Mouse (Mus musculus): Measurements from ENCODE around the gene Ubl7. TPM values are rescaled to one million over a fixed set of nuclear protein-coding genes. Genes with fewer than 3 reads are reported as not detected.

The Ubl7 gene
- polyA plus RNA-seq, 1 experiment, result 62.0 TPM

GRCm38 (mm10) chr9:57907206-57907605 is 3.6 kb upstream of the Ubl7 start:
- Histone ChIP-seq H3K27me3 (ENCODE audit: control insufficient read depth, insufficient read depth, insufficient read length) (no peaks in the 10 kb centered on the region), H3K79me2 (ENCODE audit: control insufficient read depth, insufficient read depth) (no peaks in the 10 kb centered on the region), H3K4me2 (ENCODE audit: low read depth) (no peak overlapping the region), H3K36me3 (ENCODE audit: control insufficient read depth, insufficient read depth) (no peaks in the 10 kb centered on the region), H3K4me3 (no peak overlapping the region), H3ac (ENCODE audit: control insufficient read depth, insufficient read length) (no peak overlapping the region)
- TF ChIP-seq POLR2A (IDR thresholded peaks at IDR 0.05; ENCODE audit: insufficient read length, low read depth) (no peak), TCF12 (IDR thresholded peaks at IDR 0.05; ENCODE audit: insufficient read depth, poor library complexity, severe bottlenecking) (no peak), MYOG (IDR thresholded peaks at IDR 0.05; ENCODE audit: control insufficient read depth in 1 of 3, insufficient read depth in 1 of 3, insufficient read length in 2 of 3, low read depth in 2 of 3) (no peak), CEBPB (IDR thresholded peaks at IDR 0.05; ENCODE audit: insufficient read depth, poor library complexity, severe bottlenecking) (no peak), SRF (IDR thresholded peaks at IDR 0.05; ENCODE audit: control insufficient read depth, insufficient read length, low read depth) (no peak), USF1 (IDR thresholded peaks at IDR 0.05; ENCODE audit: low read depth) (no peak), TCF3 (IDR thresholded peaks at IDR 0.05; ENCODE audit: insufficient read length, low read depth) (no peak), REST (IDR thresholded peaks at IDR 0.05; ENCODE audit: insufficient read depth, insufficient read length) (no peak), E2F4 (IDR thresholded peaks at IDR 0.05; ENCODE audit: insufficient read depth) (no peak), MYOD1 (IDR thresholded peaks at IDR 0.05; ENCODE audit: control insufficient read depth in 1 of 3, insufficient read length in 2 of 3, low read depth in 2 of 3) (no peak), MAX (IDR thresholded peaks at IDR 0.05; ENCODE audit: low read depth) (no peak), POLR2AphosphoS2 (IDR thresholded peaks at IDR 0.05; ENCODE audit: insufficient read length, low read depth) (no peak)

GRCm38 (mm10) chr9:57912571-57912970 is 1.8 kb downstream of the Ubl7 start:
- H3K27me3 ChIP-seq (ENCODE audit: control insufficient read depth, insufficient read depth, insufficient read length), result no peaks in the 10 kb centered on the region
- H3K4me2 ChIP-seq (ENCODE audit: low read depth), result no peak overlapping the region
- H3K79me2 ChIP-seq (ENCODE audit: control insufficient read depth, insufficient read depth), result no peaks in the 10 kb centered on the region
- TF ChIP-seq E2F4 (IDR thresholded peaks at IDR 0.05; ENCODE audit: insufficient read depth) (no peak), TCF12 (IDR thresholded peaks at IDR 0.05; ENCODE audit: insufficient read depth, poor library complexity, severe bottlenecking) (no peak), POLR2AphosphoS2 (IDR thresholded peaks at IDR 0.05; ENCODE audit: insufficient read length, low read depth) (no peak), MYOG (IDR thresholded peaks at IDR 0.05; ENCODE audit: control insufficient read depth in 1 of 3, insufficient read depth in 1 of 3, insufficient read length in 2 of 3, low read depth in 2 of 3) (no peak), TCF3 (IDR thresholded peaks at IDR 0.05; ENCODE audit: insufficient read length, low read depth) (no peak), USF1 (IDR thresholded peaks at IDR 0.05; ENCODE audit: low read depth) (no peak), MAX (IDR thresholded peaks at IDR 0.05; ENCODE audit: low read depth) (no peak), CEBPB (IDR thresholded peaks at IDR 0.05; ENCODE audit: insufficient read depth, poor library complexity, severe bottlenecking) (no peak), SRF (IDR thresholded peaks at IDR 0.05; ENCODE audit: control insufficient read depth, insufficient read length, low read depth) (no peak)
- no peak overlapping the region for H3K4me3 ChIP-seq
- H3K36me3 ChIP-seq (ENCODE audit: control insufficient read depth, insufficient read depth), result peaks cover 5% of the 10 kb centered on the region
- no peak overlapping the region for H3ac ChIP-seq (ENCODE audit: control insufficient read depth, insufficient read length)

- TF ChIP-seq USF1 (IDR thresholded peaks at IDR 0.05; ENCODE audit: low read depth), result no peak
- no peak for TF ChIP-seq POLR2A (IDR thresholded peaks at IDR 0.05; ENCODE audit: insufficient read length, low read depth)
- TF ChIP-seq SRF (IDR thresholded peaks at IDR 0.05; ENCODE audit: control insufficient read depth, insufficient read length, low read depth), result no peak
- no peaks in the 10 kb centered on the region for H3K79me2 ChIP-seq (ENCODE audit: control insufficient read depth, insufficient read depth)
- H3ac ChIP-seq (ENCODE audit: control insufficient read depth, insufficient read length), result no peak overlapping the region
- H3K4me3 ChIP-seq, result no peak overlapping the region
- peaks cover 28% of the 10 kb centered on the region for H3K36me3 ChIP-seq (ENCODE audit: control insufficient read depth, insufficient read depth)
- no peak overlapping the region for H3K4me2 ChIP-seq (ENCODE audit: low read depth)
- no peaks in the 10 kb centered on the region for H3K27me3 ChIP-seq (ENCODE audit: control insufficient read depth, insufficient read depth, insufficient read length)
Measured at GRCm38 (mm10) chr9:57921491-57922060, 10.8 kb downstream of the Ubl7 start.

- Histone ChIP-seq H3K4me2 (ENCODE audit: low read depth) (no peak overlapping the region), H3K4me3 (no peak overlapping the region), H3K79me2 (ENCODE audit: control insufficient read depth, insufficient read depth) (no peaks in the 10 kb centered on the region), H3K27me3 (ENCODE audit: control insufficient read depth, insufficient read depth, insufficient read length) (no peaks in the 10 kb centered on the region), H3K36me3 (ENCODE audit: control insufficient read depth, insufficient read depth) (peaks cover 24% of the 10 kb centered on the region), H3ac (ENCODE audit: control insufficient read depth, insufficient read length) (no peak overlapping the region)
- no peak for TF ChIP-seq TCF12 (IDR thresholded peaks at IDR 0.05; ENCODE audit: insufficient read depth, poor library complexity, severe bottlenecking)
- TF ChIP-seq MYOD1 (IDR thresholded peaks at IDR 0.05; ENCODE audit: control insufficient read depth in 1 of 3, insufficient read length in 2 of 3, low read depth in 2 of 3), result no peak
- no peak for TF ChIP-seq TCF3 (IDR thresholded peaks at IDR 0.05; ENCODE audit: insufficient read length, low read depth)
- TF ChIP-seq REST (IDR thresholded peaks at IDR 0.05; ENCODE audit: insufficient read depth, insufficient read length), result no peak
- no peak for TF ChIP-seq POLR2A (IDR thresholded peaks at IDR 0.05; ENCODE audit: insufficient read length, low read depth)
- TF ChIP-seq USF1 (IDR thresholded peaks at IDR 0.05; ENCODE audit: low read depth), result no peak
- TF ChIP-seq SRF (IDR thresholded peaks at IDR 0.05; ENCODE audit: control insufficient read depth, insufficient read length, low read depth), result no peak
- TF ChIP-seq MAX (IDR thresholded peaks at IDR 0.05; ENCODE audit: low read depth), result no peak
- TF ChIP-seq CEBPB (IDR thresholded peaks at IDR 0.05; ENCODE audit: insufficient read depth, poor library complexity, severe bottlenecking), result no peak
- TF ChIP-seq POLR2AphosphoS2 (IDR thresholded peaks at IDR 0.05; ENCODE audit: insufficient read length, low read depth), result no peak
- no peak for TF ChIP-seq E2F4 (IDR thresholded peaks at IDR 0.05; ENCODE audit: insufficient read depth)
- TF ChIP-seq MYOG (IDR thresholded peaks at IDR 0.05; ENCODE audit: control insufficient read depth in 1 of 3, insufficient read depth in 1 of 3, insufficient read length in 2 of 3, low read depth in 2 of 3), result no peak
Measured at GRCm38 (mm10) chr9:57922381-57922780, 11.6 kb downstream of the Ubl7 start.

- H3K79me2 ChIP-seq (ENCODE audit: control insufficient read depth, insufficient read depth), result no peaks in the 10 kb centered on the region
- TF ChIP-seq SRF (IDR thresholded peaks at IDR 0.05; ENCODE audit: control insufficient read depth, insufficient read length, low read depth), result no peak
- H3K4me2 ChIP-seq (ENCODE audit: low read depth), result no peak overlapping the region
- H3K27me3 ChIP-seq (ENCODE audit: control insufficient read depth, insufficient read depth, insufficient read length), result no peaks in the 10 kb centered on the region
- H3K4me3 ChIP-seq, result no peak overlapping the region
- H3K36me3 ChIP-seq (ENCODE audit: control insufficient read depth, insufficient read depth), result peaks cover 22% of the 10 kb centered on the region
- H3ac ChIP-seq (ENCODE audit: control insufficient read depth, insufficient read length), result no peak overlapping the region
Measured at GRCm38 (mm10) chr9:57923046-57923445, 12.3 kb downstream of the Ubl7 start.
